Mouse (Mus musculus) adrenal gland, postnatal 36 days (tissue): ENCODE results near the gene Mrps33. TPM values are rescaled to one million over a fixed set of nuclear protein-coding genes. Genes with fewer than 3 reads are reported as not detected.
A peak's percentile ranks its signal among the peaks of the same experiment; 100 is the strongest.

ENCODE experiments used
- DNase-seq, 2 experiments: peaks; one replicate each; pipeline ENCODE4 v3.0.0; 2021; ENCODE audit warnings: mixed read lengths in 1 of 2
- long read RNA-seq, 2 experiments: library from polyadenylated mRNA; stranded (forward); transcript quantifications; one replicate each; pipeline ENCODE4 v2.0.0; 2021; ENCODE audit warnings: borderline sequencing depth in 2 of 2
- total RNA-seq, 2 experiments: library from RNA; stranded (reverse); gene quantifications; 2 replicates each; pipeline ENCODE4 v1.2.3; 2021

The Mrps33 gene
- 10 to 100 TPM; 71.1 to 84.6 TPM for total RNA-seq
- long read RNA-seq, experiment 1, transcript Mrps33-201 (3 exons, 1,107 nt) = major isoform, 149 of 168 reads
- long read RNA-seq, experiment 1, partial matches to known transcripts = 2 of 168 reads
- long read RNA-seq, experiment 1, other reads (novel, unspliced or antisense) = 13 of 168 reads
- long read RNA-seq, experiment 2, transcript Mrps33-201 (3 exons, 1,107 nt) = major isoform, 51 of 61 reads
- long read RNA-seq, experiment 2, partial matches to known transcripts = 3 of 61 reads
- long read RNA-seq, experiment 2, other reads (novel, unspliced or antisense) = 4 of 61 reads

DNA sequence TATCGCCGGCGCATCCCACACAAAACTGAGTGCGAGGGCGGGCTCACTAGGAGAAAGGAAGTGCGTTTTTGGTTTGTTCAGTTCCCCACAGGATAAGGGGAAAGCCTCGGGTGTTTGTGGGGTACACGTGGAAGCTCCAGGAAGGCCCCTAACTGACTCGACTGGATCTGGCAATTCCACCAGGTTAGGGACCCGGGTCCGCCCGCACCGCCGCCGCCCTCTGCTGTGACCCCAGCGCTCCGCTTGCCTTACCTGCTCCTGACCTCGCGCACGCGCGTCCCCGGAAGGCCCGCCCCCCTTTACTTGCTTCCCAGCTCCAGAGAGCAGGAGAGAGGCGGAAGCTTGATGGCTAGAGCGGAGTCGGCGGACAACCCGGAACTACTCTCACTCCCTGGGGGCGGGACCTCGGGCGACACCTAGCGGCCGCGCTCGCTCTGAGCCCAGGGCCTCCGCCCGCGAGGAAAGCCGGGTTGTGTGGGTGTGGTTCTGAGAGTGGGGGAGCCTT is at the start of gene Mrps33:
Gene Mrps33, minus strand, starts transcription at position 377 of the 505 bp plus-strand sequence.
- DNase-seq = peak; percentile 99

GRCm38 (mm10) chr6:39849667-39850066 is 38.9 kb upstream of the Mrps33 start:
- DNase-seq = no peak

DNA sequence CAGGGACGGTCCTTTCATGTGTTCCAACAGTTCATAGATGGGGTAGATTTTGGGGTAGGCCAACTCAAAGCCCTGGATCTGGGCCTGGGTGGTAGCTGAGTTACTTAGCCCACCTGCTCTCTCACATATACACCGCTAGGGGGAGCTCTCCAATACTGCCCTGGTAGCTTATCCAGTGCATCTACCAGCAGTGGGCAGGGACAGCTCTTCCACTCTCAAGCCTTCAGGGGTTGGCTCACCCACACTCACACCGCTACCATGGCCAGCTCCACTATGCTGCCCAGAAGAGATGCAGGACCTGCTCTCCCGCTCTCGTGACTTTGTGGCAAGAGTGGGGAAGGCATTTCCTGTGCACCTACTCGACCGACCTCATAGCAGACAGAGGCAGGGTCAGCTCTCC is 38.0 kb upstream of the Mrps33 start:
- DNase-seq = peak; percentile 20 to 38

DNA sequence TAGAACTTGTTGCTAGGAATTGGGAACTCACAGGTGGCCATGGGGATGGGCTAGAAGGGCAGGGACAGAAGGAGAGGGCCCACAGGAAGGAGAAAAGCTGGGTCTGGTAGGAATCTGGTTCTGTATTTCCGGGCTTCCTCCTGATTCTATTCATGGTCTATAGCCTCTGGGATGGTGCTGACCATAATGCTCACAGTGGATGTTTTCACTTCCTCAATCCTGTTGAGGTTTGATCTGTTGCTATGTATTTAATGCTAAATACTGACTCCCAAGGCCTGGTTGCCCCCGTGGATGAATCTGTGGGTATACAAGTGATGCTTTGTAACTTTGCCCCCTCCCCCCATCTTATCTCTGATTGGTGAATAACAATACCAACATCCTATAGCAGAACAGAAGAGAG is 36.8 kb upstream of the Mrps33 start:
- no peak for DNase-seq

DNA sequence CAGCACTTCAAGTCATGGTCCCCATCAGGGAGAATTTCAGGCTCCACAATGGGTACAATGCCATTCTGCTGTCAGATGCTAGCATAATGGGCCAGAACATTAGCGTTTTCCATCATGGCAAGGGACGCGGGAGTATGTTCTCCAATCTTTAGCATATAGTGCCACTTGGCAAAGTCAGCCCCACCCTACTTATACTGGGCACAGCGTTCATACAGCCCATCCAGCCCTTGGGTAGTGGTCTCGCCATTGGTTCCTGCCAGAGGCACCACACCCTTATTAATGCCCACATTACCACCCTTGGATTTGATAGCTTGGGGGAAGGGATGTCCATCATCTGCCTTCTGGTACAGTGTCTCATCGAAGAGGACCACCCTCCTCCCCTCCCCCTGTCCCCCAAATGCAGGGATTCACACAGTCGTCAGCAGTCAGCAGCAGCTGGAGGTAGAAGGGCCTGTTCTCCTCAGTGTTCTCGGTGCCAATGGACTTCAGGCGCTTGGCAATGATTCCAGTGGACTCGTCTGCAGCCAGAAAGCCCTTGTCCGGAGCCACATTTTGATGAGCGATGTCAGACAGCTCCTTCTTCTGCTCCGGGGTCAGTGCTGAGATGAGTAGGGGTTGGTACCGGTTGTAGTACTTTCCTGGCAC is 33.0 kb upstream of the Mrps33 start:
- no peak for DNase-seq

- DNase-seq = no peak
Measured at GRCm38 (mm10) chr6:39828736-39829135, 17.9 kb upstream of the Mrps33 start.

DNA sequence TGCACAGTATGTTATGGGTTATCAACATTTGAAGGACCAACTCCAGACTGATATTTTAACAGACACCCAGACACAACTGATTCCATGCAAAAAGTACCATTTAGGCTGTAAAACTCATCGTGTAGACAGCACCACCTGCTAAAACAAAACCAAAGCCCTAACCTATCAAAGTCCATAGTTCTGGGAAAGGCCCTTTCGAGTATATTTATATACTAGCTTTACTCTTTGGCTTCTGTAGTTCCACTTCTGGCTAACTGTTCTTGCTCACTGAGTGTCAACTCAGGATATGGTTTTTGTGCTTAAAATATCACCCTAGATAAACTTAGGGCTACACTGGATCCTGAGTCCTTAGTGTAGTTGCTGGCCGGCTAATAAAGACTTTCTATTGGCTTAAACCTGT is 10.5 kb upstream of the Mrps33 start:
- no peak for DNase-seq

GRCm38 (mm10) chr6:39818922-39819321 is 8.1 kb upstream of the Mrps33 start:
- DNase-seq = no peak

DNA sequence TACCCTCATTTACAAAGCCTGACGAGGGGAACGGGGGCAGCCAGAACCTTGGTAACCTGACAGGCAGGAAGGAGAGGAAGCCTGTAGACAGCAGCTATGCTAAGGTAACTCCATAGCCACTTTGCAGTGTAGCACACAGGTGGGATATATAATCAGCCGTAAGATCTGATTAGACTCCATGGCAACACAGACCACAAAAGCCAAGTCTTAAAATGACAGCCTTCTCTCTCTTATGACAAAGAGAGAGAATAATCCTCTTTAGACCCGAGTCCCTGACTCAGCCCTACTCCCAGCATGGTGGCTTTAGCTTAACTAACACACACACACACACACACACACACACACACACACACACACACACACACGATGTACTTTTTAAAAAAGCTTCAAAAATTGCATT is 2.3 kb downstream of the Mrps33 start:
- no peak for DNase-seq

GRCm38 (mm10) chr6:39807050-39807560 is 3.7 kb downstream of the Mrps33 start:
- DNase-seq = peak; percentile 13 to 24

- DNase-seq = no peak
Measured at GRCm38 (mm10) chr6:39806336-39806735, 4.5 kb downstream of the Mrps33 start.

DNA sequence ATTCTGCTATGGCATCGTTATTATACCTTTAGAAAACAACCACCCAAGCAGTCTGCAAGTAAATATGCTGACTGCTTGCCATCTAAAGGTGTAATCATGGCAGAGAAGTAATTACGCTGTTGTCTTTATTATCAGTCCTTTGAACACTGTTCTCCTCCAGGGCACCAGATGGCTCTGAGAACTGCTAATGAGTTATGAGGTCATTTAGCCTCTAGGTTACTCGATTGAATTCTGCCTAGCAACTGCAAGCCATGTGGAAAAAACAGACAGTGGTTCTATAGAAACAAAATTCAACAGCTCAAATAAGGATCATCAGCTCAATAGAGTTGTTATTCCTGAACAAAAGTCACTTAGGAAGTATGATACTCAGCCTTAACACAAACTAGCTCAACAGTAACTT is 4.9 kb downstream of the Mrps33 start:
- DNase-seq = no peak

GRCm38 (mm10) chr6:39800977-39801376 is 9.8 kb downstream of the Mrps33 start:
- no peak for DNase-seq

DNA sequence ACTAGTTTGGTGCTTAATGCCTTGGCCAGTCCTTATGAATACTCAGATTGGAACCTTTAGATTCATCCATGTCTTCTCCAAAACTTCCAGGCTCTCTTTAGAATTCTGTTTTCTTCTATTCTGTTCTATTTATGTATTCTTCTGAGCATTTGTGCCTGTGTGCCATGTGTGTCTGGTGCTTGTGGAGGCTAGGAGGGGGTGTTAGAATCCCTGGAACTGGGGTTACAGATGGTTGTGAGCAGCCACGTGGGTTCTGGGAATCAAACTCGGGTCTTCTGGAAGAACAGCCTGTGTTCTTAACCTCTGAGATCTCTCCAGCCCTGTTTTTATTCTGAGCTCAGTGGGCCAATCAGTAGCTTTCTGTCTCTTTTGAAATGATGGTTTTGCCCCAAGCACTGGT is 13.7 kb downstream of the Mrps33 start:
- no peak for DNase-seq

- no peak for DNase-seq
Measured at GRCm38 (mm10) chr6:39796150-39796549, 14.6 kb downstream of the Mrps33 start.

- no peak for DNase-seq
Measured at GRCm38 (mm10) chr6:39791806-39792205, 19.0 kb downstream of the Mrps33 start.

DNA sequence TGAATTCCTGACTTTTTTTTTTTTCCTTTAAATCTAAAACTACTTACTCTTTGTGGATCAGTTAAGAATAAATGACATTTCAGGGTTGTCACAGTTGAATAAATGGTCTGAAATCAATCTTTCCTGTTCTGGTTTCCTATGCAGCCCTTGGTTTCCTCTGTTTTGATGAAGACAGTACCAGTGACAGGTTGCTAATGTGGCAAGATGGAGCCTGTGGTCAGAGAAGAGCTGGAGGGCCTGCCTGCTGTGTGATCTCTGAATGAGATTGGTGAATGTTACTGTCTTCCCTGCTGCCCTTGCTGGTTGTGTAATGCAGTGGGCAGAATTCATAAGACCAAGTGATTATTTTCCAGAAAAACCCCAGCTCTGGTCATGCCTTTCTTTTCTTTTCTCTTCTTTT is 22.4 kb downstream of the Mrps33 start:
- no peak for DNase-seq

DNA sequence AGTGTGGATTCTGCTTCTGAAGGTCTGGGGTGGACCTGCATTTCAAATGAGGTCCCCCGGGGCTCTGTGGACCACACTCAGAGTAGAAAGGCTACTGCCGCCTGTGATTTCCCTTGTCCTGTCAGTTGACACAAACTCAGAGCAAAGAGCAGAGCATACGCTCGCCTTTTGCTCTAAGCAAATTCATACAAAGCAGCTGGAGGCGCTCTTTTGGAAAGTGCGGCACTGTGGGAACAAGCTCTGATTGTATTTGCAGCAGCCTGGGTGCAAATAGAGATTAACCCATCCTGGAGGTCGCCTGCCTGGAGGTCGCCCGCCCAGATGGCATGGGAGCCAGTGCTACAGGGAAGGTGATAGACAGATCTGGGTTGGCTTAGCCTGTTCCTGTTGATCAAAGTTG is 23.0 kb downstream of the Mrps33 start:
- DNase-seq = no peak

DNA sequence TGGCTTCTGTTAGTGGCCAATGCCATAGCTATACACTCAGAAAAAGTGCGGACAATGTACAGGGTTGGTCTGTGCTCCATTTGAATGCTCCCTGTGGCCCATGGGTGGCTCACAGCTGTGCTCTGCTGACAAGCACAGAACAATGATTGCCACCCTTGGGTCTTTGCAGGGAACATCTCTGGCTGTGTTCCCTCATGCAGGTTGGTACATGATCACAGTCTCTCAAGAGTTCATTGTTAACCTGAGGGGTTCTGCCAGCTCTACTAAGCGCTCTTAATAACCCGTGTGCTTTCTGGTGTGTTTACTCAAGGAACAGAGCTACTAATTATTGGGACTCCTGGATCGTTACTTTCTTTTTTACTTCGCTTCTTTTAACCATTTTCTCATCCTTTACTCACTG is 24.8 kb downstream of the Mrps33 start:
- DNase-seq = no peak

DNA sequence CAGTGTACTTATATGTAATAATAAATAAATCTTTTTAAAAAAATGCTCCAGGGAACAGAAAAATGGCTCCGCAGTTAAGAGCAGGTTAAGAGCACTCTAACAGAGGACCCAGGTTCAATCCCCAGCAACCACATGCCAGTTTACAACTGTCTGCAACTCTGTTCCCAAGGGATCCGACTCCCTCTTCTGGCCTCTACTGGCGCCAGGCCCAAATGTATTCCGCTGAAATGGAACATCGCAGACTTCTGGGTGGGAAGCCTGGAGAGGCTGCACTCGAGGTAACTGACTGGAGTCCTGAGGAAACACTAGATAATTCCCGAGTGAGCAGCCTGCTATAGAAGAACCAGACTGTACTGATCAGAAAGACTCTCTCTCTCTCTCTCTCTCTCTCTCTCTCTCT is 27.3 kb downstream of the Mrps33 start:
- no peak for DNase-seq

DNA sequence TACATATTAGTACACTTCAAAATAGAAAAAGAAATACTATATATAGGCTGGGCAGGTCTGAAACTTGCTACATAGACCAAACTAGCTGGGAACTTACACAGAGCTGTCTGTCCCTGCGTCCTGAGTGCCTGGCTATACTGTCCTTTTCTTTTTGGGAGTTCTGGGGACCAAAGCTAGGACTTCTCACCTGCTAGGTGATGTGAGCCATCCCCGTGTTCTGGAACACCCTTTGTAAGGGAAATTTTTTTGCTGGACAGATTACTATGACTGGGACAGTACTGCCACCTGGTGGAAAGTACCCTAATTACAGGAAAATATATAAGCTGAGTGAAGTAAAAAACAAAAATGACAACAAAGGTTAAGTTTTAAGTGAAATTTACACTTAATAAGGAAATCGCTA is 28.2 kb downstream of the Mrps33 start:
- peak in 1 of 2 experiments; percentile 32 for DNase-seq

GRCm38 (mm10) chr6:39781766-39782530 is 28.8 kb downstream of the Mrps33 start:
- DNase-seq = peak; percentile 15 to 28
